Mouse (Mus musculus) retina, adult 2 months (tissue): Measurements from ENCODE around the gene Gpatch2.

Experiments used
- DNase-seq: peaks from one replicate; pipeline ENCODE4 v3.0.0-alpha.2; 2012; ENCODE audit warnings: low read depth, low spot score

The Gpatch2 gene

GRCm38 (mm10) chr1:187303221-187303620, 87.9 kb downstream of the Gpatch2 start:
- no peak for DNase-seq

GRCm38 (mm10) chr1:187307335-187307734, 92.0 kb downstream of the Gpatch2 start:
- no peak for DNase-seq

GRCm38 (mm10) chr1:187308523-187308922, 93.2 kb downstream of the Gpatch2 start:
- no peak for DNase-seq

- DNase-seq, result no peak
Measured at GRCm38 (mm10) chr1:187311122-187311521, 95.8 kb downstream of the Gpatch2 start.

- no peak for DNase-seq
Measured at GRCm38 (mm10) chr1:187313323-187313722, 98.0 kb downstream of the Gpatch2 start.

- no peak for DNase-seq
Measured at GRCm38 (mm10) chr1:187313763-187314162, 98.5 kb downstream of the Gpatch2 start.

- DNase-seq, result no peak
Measured at GRCm38 (mm10) chr1:187314516-187314915, 99.2 kb downstream of the Gpatch2 start.

- DNase-seq, result no peak
Measured at GRCm38 (mm10) chr1:187315821-187316220, 100.5 kb downstream of the Gpatch2 start.

GRCm38 (mm10) chr1:187316555-187316954, 101.2 kb downstream of the Gpatch2 start:
- no peak for DNase-seq

- no peak for DNase-seq
Measured at GRCm38 (mm10) chr1:187321814-187322213, 106.5 kb downstream of the Gpatch2 start.

GRCm38 (mm10) chr1:187322505-187323208, 107.3 kb downstream of the Gpatch2 start:
- DNase-seq, result no peak

GRCm38 (mm10) chr1:187323209-187323589, 107.9 kb downstream of the Gpatch2 start:
- DNase-seq, result no peak

GRCm38 (mm10) chr1:187342551-187342950, 127.2 kb downstream of the Gpatch2 start:
- DNase-seq, result no peak

GRCm38 (mm10) chr1:187345156-187345555, 129.8 kb downstream of the Gpatch2 start:
- no peak for DNase-seq

GRCm38 (mm10) chr1:187346923-187347322, 131.6 kb downstream of the Gpatch2 start:
- no peak for DNase-seq

- no peak for DNase-seq
Measured at GRCm38 (mm10) chr1:187347606-187348005, 132.3 kb downstream of the Gpatch2 start.

GRCm38 (mm10) chr1:187348053-187348820, 132.9 kb downstream of the Gpatch2 start:
- DNase-seq, result no peak

- no peak for DNase-seq
Measured at GRCm38 (mm10) chr1:187348859-187349258, 133.6 kb downstream of the Gpatch2 start.

GRCm38 (mm10) chr1:187356169-187356568, 140.9 kb downstream of the Gpatch2 start:
- no peak for DNase-seq

GRCm38 (mm10) chr1:187356904-187357303, 141.6 kb downstream of the Gpatch2 start:
- no peak for DNase-seq

GRCm38 (mm10) chr1:187360240-187360639, 144.9 kb downstream of the Gpatch2 start:
- DNase-seq, result no peak

- DNase-seq, result no peak
Measured at GRCm38 (mm10) chr1:187362536-187362935, 147.2 kb downstream of the Gpatch2 start.

- DNase-seq, result no peak
Measured at GRCm38 (mm10) chr1:187365424-187365823, 150.1 kb downstream of the Gpatch2 start.
